Mouse (Mus musculus): Measurements from ENCODE around the gene Tbx18.

DNA sequence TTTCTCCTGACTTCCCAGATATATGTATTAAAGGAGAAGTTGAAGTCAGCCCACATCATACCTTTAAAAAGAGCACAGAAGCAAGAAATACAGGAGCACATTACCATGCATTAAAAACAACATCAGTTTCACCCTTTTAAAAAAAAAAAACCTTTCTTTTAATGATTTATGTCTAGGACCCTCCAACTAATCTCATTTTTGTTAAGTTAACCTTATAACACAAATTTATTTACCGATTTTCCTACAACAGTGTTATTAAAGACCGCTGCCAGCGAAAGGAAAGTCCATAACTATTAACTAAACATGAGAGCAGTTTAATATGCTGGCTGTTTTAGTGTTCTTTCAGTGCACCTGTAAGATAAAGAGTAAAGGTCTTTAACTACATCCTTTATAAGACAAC lies 3.0 kb downstream of the Tbx18 start:
- TF ChIP-seq POLR2A (IDR thresholded peaks at IDR 0.05; ENCODE audit: borderline replicate concordance, extremely low read depth, low read depth, low read length) (no peak), CTCF (IDR thresholded peaks at IDR 0.05; ENCODE audit: insufficient read depth, low read length) (no peak)
